In genomic region chr3:124270506-124270905, GRCm38 (mm10) we compare ENCODE assay signal across 24 mouse cellular contexts. TPM values are rescaled to one million over a fixed set of nuclear protein-coding genes. Genes with fewer than 3 reads are reported as not detected.
DNase-seq lines count a peak whose midpoint lies in the region; ATAC-seq and TF ChIP-seq lines count a peak whose summit lies in the region.
"Had no signal": no experiment of that assay in that cellular context is flagged by ENCODE, and none has a peak within 500 bp of the region (broad histone marks: within the 10 kb centered on the region; RNA-seq: fewer than 3 reads in every experiment).

No protein-coding gene starts in this region.

- no peak for TF ChIP-seq CTCF in hindbrain, postnatal 0 days (IDR thresholded peaks at IDR 0.05; ENCODE audit: low read depth)
- TF ChIP-seq CTCF in midbrain, postnatal 0 days (IDR thresholded peaks at IDR 0.05), result no peak

- no peak overlapping the region for H3K4me2 ChIP-seq in hindbrain, postnatal 0 days (ENCODE audit: low read depth, low read length)
- no peak overlapping the region for H3K4me2 ChIP-seq in hindbrain, embryonic 12.5 days (replicated peaks)
- no peak overlapping the region for H3K4me2 ChIP-seq in midbrain, postnatal 0 days (ENCODE audit: low read depth, low read length, poor library complexity, severe bottlenecking)
- H3K4me2 ChIP-seq in midbrain, embryonic 16.5 days (ENCODE audit: low read length), result no peak overlapping the region
- H3K4me2 ChIP-seq: forebrain, embryonic 12.5 days; heart, embryonic 11.5 days; heart, embryonic 15.5 days; intestine, embryonic 15.5 days had no signal

- ATAC-seq in hindbrain, postnatal 0 days, result 0 out of 2 replicates have a peak, but pooled peaks have one; percentile 34
- no peak for ATAC-seq in hindbrain, embryonic 12.5 days (ENCODE audit: low FRiP score)
- ATAC-seq in midbrain, postnatal 0 days (ENCODE audit: low FRiP score), result no peak
- no peak for ATAC-seq in midbrain, embryonic 16.5 days
- ATAC-seq: CD4-positive, CD25-positive, alpha-beta regulatory T cell, adult 4 months; forebrain, postnatal 0 days; intestine, embryonic 15.5 days had no signal

- no peak overlapping the region for H3K9ac ChIP-seq in hindbrain, postnatal 0 days (replicated peaks; ENCODE audit: low read length)
- H3K9ac ChIP-seq in hindbrain, embryonic 12.5 days, result no peak overlapping the region
- H3K9ac ChIP-seq in midbrain, postnatal 0 days (replicated peaks; ENCODE audit: low read length, poor library complexity, severe bottlenecking), result no peak overlapping the region
- H3K9ac ChIP-seq in midbrain, embryonic 16.5 days (ENCODE audit: low read depth, low read length), result no peak overlapping the region
- H3K9ac ChIP-seq: forebrain, embryonic 12.5 days; forebrain, postnatal 0 days; heart, embryonic 15.5 days; intestine, embryonic 15.5 days had no signal

- H3K4me3 ChIP-seq in hindbrain, postnatal 0 days (ENCODE audit: low read length), result no peak overlapping the region
- no peak overlapping the region for H3K4me3 ChIP-seq in hindbrain, embryonic 12.5 days
- H3K4me3 ChIP-seq in midbrain, postnatal 0 days (ENCODE audit: low read depth, low read length), result no peak overlapping the region
- no peak overlapping the region for H3K4me3 ChIP-seq in midbrain, embryonic 16.5 days (ENCODE audit: low read depth, low read length)
- H3K4me3 ChIP-seq: forebrain, embryonic 12.5 days; heart, adult 2 months; heart, embryonic 15.5 days; hindbrain, embryonic 10.5 days; intestine, embryonic 15.5 days had no signal

- 50% methylated on average over 5 of the region's 5 CpGs for WGBS in hindbrain, postnatal 0 days
- 62% methylated on average over 5 of the region's 5 CpGs for WGBS in hindbrain, embryonic 12.5 days
- whole genome bisulfite sequencing in midbrain, postnatal 0 days, result 48% methylated on average over 5 of the region's 5 CpGs
- 49% methylated on average over 5 of the region's 5 CpGs for WGBS in midbrain, embryonic 16.5 days

- H3K36me3 ChIP-seq in hindbrain, postnatal 0 days (ENCODE audit: insufficient read depth, low read length), result no peaks in the 10 kb centered on the region
- H3K36me3 ChIP-seq in hindbrain, embryonic 12.5 days, result no peaks in the 10 kb centered on the region
- H3K36me3 ChIP-seq in midbrain, postnatal 0 days (ENCODE audit: insufficient read depth, low read length), result no peaks in the 10 kb centered on the region
- H3K36me3 ChIP-seq in midbrain, embryonic 16.5 days (ENCODE audit: control insufficient read depth, insufficient read depth, low read length), result no peaks in the 10 kb centered on the region
- H3K36me3 ChIP-seq: forebrain, embryonic 12.5 days; G1E; heart, embryonic 15.5 days; hindbrain, embryonic 10.5 days; intestine, embryonic 15.5 days had no signal

- H3K9me3 ChIP-seq in hindbrain, postnatal 0 days (ENCODE audit: low read length), result no peaks in the 10 kb centered on the region
- no peaks in the 10 kb centered on the region for H3K9me3 ChIP-seq in hindbrain, embryonic 12.5 days (replicated peaks)
- H3K9me3 ChIP-seq in midbrain, postnatal 0 days (ENCODE audit: low read length), result no peaks in the 10 kb centered on the region
- no peaks in the 10 kb centered on the region for H3K9me3 ChIP-seq in midbrain, embryonic 16.5 days (replicated peaks; ENCODE audit: control insufficient read depth, low read length, poor library complexity, severe bottlenecking)
- H3K9me3 ChIP-seq: forebrain, embryonic 12.5 days; heart, embryonic 15.5 days; hindbrain, embryonic 10.5 days; intestine, embryonic 15.5 days had no signal

- no peak overlapping the region for H3K27ac ChIP-seq in hindbrain, postnatal 0 days
- no peak overlapping the region for H3K27ac ChIP-seq in hindbrain, embryonic 12.5 days
- no peak overlapping the region for H3K27ac ChIP-seq in midbrain, postnatal 0 days (ENCODE audit: low read depth, low read length)
- no peak overlapping the region for H3K27ac ChIP-seq in midbrain, embryonic 16.5 days (ENCODE audit: low read length)
- H3K27ac ChIP-seq: forebrain, embryonic 12.5 days; heart, adult 2 months; heart, embryonic 15.5 days; hindbrain, embryonic 10.5 days; intestine, embryonic 15.5 days had no signal

- H3K27me3 ChIP-seq in hindbrain, postnatal 0 days (ENCODE audit: insufficient read depth, low read length), result no peaks in the 10 kb centered on the region
- H3K27me3 ChIP-seq in hindbrain, embryonic 12.5 days, result no peaks in the 10 kb centered on the region
- H3K27me3 ChIP-seq in midbrain, postnatal 0 days (ENCODE audit: insufficient read depth, low read length), result no peaks in the 10 kb centered on the region
- H3K27me3 ChIP-seq in midbrain, embryonic 16.5 days (ENCODE audit: control insufficient read depth, insufficient read depth, low read depth, low read length), result no peaks in the 10 kb centered on the region
- H3K27me3 ChIP-seq: forebrain, embryonic 12.5 days; heart, embryonic 15.5 days; intestine, embryonic 15.5 days had no signal

- H3K4me1 ChIP-seq in hindbrain, postnatal 0 days (ENCODE audit: insufficient read depth, low read length), result no peaks in the 10 kb centered on the region
- H3K4me1 ChIP-seq in hindbrain, embryonic 12.5 days, result no peaks in the 10 kb centered on the region
- H3K4me1 ChIP-seq in midbrain, postnatal 0 days (ENCODE audit: insufficient read depth, low read length), result no peaks in the 10 kb centered on the region
- H3K4me1 ChIP-seq in midbrain, embryonic 16.5 days (ENCODE audit: control insufficient read depth, insufficient read depth, low read length), result peaks cover 2% of the 10 kb centered on the region; the same call in 1 of the 2 replicates
- H3K4me1 ChIP-seq: heart, embryonic 15.5 days; hindbrain, embryonic 10.5 days; intestine, embryonic 15.5 days had no signal

- peak; percentile 44 for DNase-seq in cerebellum, adult 9-10 months
- no peak for DNase-seq in cerebellum, adult 11 months
- peak; percentile 7 for DNase-seq in embryo, embryonic 11 days
- DNase-seq in embryo, embryonic 9.5 days (ENCODE audit: extremely low spot score), result no peak
- peak; percentile 56 for DNase-seq in hindbrain, postnatal 0 days (ENCODE audit: low spot score)
- DNase-seq in midbrain, postnatal 0 days (ENCODE audit: low spot score), result peak; percentile 55
- DNase-seq: adrenal gland, adult 8-10 months; adrenal gland, postnatal 36 days; B cell, adult 2 months; forebrain, postnatal 0 days; gastrocnemius, postnatal 14 days; heart, adult 2 months; heart, postnatal 14 days; kidney, adult 18-20 months had no signal

RNA-seq across cellular contexts. Expression of gene Tram1l1, which starts 50.1 kb away (rescaled TPM):
- total RNA-seq in hindbrain, postnatal 0 days (2014; rRNA removed), result 21.4 and 23.3 TPM in 2 replicates
- 39.8 and 41.9 TPM in 2 replicates for polyA plus RNA-seq in hindbrain, postnatal 0 days (2015; fragmentation: Nextera tagmentation; extraction: Ambion mirVana)
- polyA plus RNA-seq in hindbrain, embryonic 12.5 days (2016; fragmentation: Nextera tagmentation; extraction: Ambion mirVana), result 34.5 and 35.9 TPM in 2 replicates
- total RNA-seq in midbrain, postnatal 0 days (2014; rRNA removed), result 20.1 and 28.5 TPM in 2 replicates
- 47.3 and 48.6 TPM in 2 replicates for polyA plus RNA-seq in midbrain, postnatal 0 days (2015; fragmentation: Nextera tagmentation; extraction: Ambion mirVana)
- polyA plus RNA-seq in midbrain, embryonic 16.5 days (2015; fragmentation: Nextera tagmentation; extraction: Ambion mirVana), result 56.9 and 59.2 TPM in 2 replicates
- total RNA-seq: G1E; gastrocnemius, adult 18-20 months had no signal
- polyA plus RNA-seq: CD4-positive, CD25-positive, alpha-beta regulatory T cell, adult 4 months; G1E had no signal

Comparison
In these comparisons a context has a peak if more than half of its experiments do, and no peak if none do; other contexts are left out.
1. DNase-seq: peak in cerebellum, adult 9-10 months (single experiment), embryo, embryonic 11 days (single experiment), hindbrain, postnatal 0 days (single experiment) and midbrain, postnatal 0 days (single experiment); none in cerebellum, adult 11 months (single experiment) and embryo, embryonic 9.5 days (single experiment).